Mouse (Mus musculus) kidney, adult 18-20 months (tissue): Measurements from ENCODE around the gene Kif17.

Experiments
- DNase-seq: peaks from one replicate; pipeline ENCODE4 v3.0.0; 2021

The Kif17 gene

GRCm38 (mm10) chr4:138261843-138262681 is 11.8 kb downstream of the Kif17 start:
- peak; percentile 88 for DNase-seq

DNA sequence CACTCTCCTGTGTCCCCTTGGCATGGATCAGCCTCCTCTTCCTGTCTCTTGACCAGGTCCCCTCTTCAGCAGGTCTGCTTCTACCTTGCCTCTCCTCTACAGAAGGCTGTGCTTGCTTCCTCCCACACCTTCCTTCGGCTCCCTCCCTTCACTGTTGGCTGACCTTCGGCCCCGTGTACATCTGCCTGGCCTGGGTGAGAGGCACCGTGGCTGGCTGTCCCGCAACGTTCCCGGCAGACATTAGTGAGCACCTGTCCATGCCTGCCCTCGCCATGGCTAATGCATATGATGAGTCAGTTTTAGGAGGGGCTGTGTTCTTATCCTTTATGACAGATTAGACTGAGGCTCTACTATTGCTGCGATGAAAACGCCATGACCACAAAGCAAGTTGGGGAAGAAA is 17.6 kb downstream of the Kif17 start:
- no peak for DNase-seq

- no peak for DNase-seq
Measured at GRCm38 (mm10) chr4:138272011-138272997, 22.1 kb downstream of the Kif17 start.

DNA sequence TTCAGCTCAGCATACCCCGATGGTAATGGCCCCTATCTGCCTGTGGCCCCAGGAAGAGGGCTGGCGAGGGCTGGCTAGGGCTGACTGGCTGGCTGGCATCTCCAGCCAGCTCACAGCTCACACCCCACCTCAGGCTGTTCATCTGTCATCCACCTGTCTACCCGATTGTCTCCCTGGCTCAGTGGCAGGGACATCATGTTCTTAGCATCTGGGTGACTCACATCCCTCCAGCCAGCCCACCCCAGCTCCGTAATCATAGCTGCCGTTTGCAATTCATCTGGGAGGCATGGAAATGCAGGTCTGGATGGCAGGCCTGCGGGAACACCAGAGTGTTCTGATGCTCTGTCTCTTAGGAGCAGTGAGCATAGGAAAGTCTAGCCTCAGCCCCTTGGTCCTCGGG is 28.1 kb downstream of the Kif17 start:
- no peak for DNase-seq

DNA sequence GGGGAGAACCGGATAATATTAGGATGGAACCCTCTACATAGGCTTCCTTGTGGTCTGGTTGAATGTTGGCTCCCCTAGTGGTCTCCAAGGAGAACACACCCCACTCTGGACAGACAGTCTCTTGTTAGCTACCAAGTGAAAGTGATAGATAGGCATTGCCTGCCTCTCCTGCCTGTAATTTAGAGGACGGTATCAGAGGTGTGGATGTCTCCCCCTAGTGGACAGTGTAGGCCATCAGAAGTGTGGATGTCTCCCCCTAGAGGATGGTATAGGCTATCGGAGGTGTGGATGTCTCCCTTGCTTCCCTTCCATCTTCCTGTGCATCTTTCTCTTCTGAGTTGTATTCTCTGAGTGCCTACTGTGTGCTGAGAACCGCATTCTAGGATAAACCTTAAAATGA is 32.6 kb downstream of the Kif17 start:
- DNase-seq, result peak; percentile 55

DNA sequence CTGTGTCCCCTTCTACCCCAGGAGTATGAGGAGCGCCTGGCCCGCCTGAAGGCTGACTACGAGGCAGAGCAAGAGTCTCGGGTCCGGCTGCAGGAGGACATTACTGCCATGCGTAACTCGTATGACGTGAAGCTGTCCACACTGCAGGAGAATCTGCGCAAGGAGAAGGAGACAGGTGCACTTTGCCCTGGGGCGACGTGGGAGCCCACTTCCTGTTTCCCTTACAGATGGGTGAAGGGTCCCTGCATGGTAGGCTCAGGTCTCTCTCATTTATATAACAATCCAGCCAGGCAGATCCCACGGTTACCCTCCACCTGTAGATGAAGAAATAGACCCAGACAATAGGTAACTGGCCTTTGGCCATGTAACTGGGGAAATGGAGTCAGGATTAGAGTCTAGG is 36.2 kb downstream of the Kif17 start:
- DNase-seq, result no peak

DNA sequence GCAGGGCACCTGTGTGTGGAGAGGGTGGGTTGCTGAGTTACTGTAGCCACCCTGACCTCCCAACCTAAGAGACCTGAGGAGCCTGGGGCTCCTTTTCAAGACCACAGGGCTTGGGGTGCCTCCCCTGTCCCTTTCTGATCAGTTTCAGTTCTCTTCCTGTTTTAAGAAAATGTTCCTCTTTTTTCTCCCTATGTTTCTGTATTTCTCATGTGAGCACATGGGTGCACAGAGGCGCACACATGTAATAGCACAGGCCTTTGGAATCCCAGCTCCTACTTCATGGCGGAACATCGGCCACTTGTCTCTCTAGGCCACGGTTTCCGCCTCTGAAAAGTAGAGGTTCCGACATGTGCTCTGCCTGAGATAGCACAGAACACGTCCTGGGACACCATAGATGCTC is 38.5 kb downstream of the Kif17 start:
- no peak for DNase-seq

DNA sequence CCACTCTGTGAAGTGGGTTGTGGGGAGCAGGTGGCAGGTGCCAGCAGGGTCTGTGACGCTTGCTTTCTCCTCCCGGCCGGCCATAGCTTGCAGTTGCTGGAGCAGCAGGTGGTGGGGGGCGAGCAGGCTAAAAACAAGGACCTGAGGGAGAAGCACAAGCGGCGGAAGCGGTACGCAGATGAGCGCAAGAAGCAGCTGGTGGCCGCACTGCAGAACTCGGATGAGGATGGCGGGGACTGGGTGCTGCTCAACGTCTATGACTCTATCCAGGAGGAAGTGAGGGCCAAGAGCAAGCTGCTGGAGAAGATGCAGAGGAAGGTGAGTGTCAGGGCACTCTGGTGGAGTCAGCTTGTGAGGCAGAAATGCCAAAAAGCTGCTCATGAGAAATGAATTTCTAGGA is 41.8 kb downstream of the Kif17 start:
- DNase-seq, result no peak

DNA sequence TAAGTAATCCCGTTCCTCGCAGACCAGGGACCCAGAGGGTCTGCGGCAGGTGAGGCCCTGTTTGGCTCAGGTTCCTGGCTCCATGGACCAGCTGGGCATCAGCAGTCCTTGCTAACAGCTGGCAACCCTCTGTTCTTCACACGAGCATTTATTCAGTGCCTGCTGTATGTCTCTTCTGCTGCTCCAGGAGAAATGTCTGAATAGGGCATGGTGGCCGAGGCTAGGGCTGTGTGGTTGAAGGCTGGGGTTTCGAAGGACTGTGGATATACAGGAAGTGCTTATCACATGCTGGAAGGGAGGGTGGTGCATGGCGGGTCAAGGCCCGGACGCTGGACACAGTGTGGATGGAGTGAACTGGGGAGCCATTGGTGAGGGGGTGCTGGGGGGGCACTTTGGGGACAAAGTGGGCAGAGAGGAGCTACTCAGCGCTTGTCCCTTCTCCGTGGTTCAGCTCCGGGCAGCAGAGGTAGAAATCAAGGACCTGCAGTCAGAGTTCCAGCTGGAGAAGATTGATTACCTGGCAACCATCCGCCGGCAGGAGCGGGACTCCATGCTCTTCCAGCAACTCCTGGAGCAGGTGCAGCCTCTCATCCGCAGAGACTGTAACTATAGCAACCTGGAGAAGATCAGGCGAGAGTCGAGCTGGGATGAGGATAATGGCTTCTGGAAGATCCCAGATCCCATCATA is 43.2 kb downstream of the Kif17 start:
- DNase-seq, result no peak

DNA sequence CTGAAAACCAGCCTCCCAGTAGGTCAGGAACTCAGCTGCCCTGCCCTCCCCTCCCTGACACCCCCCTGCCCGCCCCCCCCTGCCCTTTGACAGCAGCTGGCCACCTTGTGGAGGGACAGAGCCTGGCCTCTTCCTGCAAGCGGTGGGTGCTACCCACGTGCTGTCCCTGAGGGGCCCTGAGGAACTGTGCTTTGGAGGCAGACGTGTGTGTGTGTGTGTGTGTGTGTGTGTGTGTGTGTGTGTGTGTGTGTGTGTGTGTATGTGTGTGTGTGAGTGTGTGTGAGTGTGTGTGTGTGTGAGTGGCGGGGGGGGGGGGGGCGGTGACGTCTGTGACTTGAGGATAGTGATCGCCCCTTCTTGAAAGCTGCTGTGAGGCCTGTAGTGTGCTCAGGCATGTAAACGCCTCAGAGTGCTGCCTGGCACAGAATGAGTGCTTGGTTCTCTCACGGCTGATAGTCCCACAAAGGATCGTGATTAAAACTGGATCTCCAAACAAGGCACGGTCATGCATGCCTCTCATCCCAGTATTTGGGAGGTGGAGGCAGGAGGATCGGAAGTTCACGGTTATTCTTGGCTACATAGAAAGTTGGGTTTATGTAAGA is 43.8 kb downstream of the Kif17 start:
- DNase-seq, result no peak

DNA sequence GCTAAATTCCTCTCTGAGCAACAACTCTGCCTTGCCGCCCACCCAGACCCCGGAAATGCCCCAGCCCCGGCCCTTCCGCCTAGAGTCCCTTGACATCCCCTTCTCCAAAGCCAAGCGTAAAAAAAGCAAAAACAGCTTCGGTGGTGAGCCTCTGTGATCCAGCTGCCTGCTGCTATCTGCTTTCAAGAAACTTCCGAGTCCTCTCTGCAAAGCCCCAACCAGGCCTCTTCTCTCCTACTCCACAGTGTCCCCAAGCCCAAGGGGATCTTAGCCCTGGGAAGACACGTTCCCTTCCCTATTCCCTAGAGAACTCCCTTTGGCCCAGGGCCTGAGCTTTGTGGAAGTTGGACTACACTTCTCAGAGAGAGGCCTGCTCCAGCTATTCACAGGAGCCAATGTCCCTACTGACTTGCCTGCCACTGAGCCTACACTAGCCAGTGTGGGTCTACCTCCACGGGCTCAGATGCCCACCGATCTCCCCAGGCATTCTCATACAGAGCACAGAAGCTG is 51.1 kb downstream of the Kif17 start:
- no peak for DNase-seq

- no peak for DNase-seq
Measured at GRCm38 (mm10) chr4:138303011-138303410, 52.8 kb downstream of the Kif17 start.

GRCm38 (mm10) chr4:138303742-138304141 is 53.5 kb downstream of the Kif17 start:
- DNase-seq, result no peak

- DNase-seq, result peak; percentile 97
Measured at GRCm38 (mm10) chr4:138304340-138305104, 54.3 kb downstream of the Kif17 start, which contains the start of gene Ddost. Gene Ddost, plus strand, starts transcription at chr4:138304730.

DNA sequence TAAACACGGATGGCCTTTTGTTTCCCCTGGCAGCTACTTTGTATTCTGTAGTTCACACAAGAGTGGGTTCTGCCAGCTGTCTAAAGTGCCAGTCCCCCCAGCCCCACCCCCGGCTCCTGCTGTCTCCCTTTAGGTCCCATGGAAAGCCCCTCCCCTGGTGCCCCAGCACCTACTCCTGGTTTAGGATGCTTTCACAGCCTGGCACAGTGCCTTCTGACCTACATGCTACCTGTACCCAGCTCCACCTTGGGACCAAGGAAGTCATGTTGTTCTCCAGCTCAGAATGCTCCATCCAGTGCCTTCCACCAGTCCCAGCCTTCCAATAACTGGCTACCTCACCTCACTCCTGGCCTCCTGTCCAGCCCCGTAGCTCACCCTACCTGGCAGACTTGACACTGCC is 56.8 kb downstream of the Kif17 start:
- DNase-seq, result no peak

DNA sequence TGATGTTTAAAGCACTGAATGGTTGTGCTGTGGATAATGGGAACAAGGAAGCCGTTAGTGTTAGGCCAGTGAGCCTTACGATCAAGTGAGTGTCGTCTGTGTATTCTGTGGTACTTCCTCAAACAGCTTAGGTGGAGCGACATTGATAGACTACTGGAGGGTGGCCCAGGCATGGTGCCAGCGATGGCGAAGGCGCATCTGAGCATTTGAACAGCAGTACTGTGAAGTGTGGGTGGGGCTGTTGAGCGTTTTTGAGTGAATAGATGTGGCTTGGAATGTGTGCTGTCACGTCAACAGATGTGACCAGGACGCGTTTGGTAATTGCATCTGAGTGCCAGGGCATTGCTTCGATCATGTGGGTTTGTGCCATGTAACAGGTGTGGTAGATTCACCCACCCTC is 57.5 kb downstream of the Kif17 start:
- no peak for DNase-seq

- DNase-seq, result no peak
Measured at GRCm38 (mm10) chr4:138310311-138310910, 60.2 kb downstream of the Kif17 start.

DNA sequence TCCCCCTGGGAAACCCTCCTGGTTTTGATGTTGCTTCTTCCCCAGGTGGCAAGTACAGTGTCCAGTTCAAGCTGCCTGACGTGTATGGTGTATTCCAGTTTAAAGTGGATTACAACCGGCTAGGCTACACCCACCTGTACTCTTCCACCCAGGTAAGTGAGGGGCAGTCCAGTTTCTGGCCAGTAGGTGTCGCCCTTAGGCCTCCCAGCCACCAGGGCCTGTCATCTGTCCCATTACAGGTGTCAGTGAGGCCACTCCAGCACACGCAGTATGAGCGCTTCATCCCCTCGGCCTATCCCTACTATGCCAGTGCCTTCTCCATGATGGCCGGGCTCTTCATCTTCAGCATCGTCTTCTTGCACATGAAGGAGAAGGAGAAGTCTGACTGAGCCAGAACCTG is 61.4 kb downstream of the Kif17 start:
- peak; percentile 75 for DNase-seq

DNA sequence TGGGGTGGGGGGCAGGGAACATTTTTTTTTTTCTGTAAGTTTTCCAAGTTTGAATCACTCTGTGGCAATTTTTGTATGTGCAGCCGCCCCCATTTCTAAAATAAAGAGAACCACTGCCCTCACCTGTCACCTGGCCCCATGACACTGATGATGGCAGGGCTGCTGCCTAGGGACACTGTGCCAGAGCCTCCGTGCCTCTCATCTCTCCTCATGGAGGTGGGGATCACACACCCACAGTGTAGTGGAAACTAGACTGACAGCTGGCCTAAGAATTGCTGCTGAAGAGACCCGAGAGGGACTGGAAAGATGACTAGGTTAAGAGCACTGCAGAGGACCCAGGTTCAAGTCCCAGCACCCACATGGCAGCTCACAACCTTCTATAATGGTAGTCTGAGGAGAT is 61.9 kb downstream of the Kif17 start:
- no peak for DNase-seq

- no peak for DNase-seq
Measured at GRCm38 (mm10) chr4:138313021-138313420, 62.8 kb downstream of the Kif17 start.

DNA sequence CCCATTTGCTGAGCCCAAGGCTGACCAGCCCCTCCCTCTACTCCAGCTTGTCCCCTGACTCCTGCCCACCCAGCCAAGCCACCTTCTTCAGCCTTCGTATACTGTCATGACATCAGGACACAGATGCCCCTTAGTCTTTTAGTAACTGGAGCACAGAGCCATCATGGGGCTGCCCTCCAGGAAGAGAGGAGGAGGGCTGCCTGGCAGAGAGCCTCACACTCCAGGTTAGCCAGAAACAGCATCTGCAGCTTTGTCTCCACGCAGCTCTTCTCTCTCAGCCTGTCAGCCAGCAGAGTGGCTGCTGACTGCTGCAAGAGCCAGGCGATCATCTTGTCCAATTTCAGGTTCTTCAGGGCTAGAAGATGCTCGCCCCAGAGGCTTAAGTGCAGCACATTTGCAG is 63.6 kb downstream of the Kif17 start:
- no peak for DNase-seq
